Mouse (Mus musculus): ENCODE results near the gene Tnfrsf17.
A peak's percentile ranks its signal among the peaks of the same experiment; 100 is the strongest.
"Not testable (repeated sequence)": the region's sequence is repeated elsewhere in the genome, so short reads cannot be mapped to it uniquely, and the experiment has no call there.

Tnfrsf17 gene

DNA sequence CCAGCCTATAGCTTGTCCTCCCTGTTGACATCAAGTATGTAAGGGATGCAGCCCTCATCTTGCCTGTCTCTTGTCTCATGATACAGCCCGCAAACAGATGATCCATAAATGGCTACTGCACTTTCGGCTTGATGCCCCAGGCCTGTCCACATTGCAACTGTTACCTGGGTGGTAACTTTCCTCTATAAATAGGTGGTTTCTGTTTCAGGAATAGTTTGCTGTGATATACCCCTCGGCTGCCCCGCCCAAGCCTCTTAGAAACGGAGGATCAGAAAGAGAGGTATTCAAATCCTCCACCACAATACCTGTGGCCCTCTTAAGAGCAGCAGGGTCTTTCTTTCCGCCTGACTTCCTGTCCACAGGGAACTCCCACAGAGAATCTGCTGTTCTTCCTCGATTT is at the start of gene Tnfrsf17:
Tnfrsf17 (plus strand) TSS at position 301 of the 400 bp plus-strand sequence.
- no peak for DNase-seq

DNA sequence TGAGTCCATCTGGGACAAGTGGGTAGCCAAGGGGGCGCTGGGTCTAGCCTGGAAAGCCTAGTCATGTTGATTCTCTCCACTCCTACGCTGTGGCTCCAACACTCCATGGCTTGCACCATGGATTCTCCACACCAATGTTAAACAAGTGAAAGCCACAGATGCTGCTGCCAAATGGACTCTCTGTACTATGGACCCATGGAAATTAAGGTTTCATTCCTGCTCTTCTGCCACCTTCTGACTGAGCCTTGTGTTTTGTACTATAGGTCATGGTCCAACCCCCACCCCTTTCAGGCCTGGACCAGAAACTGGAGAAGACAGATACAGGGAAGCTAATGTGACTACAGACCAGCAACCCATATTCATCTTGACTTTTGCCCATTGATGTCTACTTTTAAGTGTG is 47.1 kb upstream of the Tnfrsf17 start:
- DNase-seq, result no peak

DNA sequence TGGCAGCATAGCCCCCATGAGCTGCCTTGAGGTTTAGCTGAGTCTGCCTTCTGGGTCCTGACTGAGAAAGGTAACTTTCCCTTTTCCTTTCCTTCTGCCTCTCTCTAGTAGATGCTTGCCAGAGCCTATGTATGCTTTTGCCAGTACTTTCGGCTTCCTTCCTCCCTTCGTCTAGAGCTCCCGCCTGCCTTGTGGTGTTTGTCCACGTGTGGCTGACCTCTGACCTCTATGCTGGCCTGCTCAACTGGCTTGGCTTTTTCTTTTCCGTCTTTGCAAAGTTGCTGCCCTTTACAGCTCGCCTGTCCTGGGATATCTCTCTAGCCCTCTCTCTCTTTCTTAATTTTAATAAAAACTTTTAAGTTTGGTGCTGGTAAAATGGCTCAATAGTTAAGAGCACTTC is 43.8 kb upstream of the Tnfrsf17 start:
- peak; percentile 18 for DNase-seq

DNA sequence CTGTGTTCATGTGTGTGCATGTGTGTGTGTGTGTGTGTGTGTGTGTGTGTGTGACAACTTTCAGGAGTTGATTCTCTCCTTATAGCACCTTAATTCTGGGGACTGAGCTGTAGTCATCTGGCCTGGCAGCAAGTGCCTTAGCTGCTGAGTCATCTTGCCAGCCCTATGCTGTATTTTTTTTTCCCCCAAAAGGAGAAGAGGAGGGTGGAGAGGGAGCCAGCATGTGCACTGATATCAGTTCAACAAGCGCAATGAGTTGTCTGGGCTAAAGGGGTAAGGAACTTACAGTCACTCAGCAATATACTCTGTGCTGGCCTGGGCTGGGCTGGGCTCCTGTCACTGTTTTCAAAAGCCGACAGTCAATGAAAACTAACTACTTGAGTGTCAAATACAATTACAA is 43.0 kb upstream of the Tnfrsf17 start:
- DNase-seq, result no peak

DNA sequence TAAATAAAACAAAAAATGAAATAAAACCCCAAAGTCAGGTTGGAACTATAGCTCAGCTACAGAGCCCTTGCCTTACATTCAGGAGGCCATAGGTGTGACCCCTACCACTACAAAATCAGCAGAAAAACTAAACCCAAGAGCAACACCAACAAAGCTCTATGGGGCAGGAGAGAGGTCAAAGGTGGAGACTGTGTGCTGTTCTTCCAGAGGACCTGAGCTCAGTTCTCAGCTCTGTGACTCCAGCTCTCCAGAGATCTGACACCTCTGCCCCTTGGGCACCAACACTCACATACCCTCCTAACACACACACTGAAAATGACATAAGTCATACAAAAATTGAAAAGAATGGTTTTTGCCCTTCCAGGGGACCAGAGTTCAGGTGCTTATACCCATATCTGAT is 42.5 kb upstream of the Tnfrsf17 start:
- DNase-seq, result no peak

DNA sequence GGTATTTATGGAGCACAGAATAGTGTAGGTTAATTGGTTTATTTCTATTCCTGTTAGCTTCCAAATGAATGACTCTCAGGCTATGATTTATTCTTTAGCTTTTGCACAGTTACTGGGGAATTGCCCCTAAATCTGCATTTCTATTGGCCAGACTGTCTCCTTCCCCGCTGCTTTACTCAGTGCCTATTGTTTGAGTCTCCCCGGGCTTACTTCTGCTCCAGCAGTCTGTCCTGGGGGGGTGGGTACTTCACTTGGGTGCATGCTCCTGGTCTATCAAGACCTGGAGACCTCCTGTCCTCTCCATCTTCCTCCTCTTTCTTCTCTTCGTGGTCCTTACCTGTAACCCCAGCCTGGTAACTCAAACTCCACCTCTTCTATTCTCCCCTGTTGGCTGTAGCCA is 36.7 kb upstream of the Tnfrsf17 start:
- no peak for DNase-seq

DNA sequence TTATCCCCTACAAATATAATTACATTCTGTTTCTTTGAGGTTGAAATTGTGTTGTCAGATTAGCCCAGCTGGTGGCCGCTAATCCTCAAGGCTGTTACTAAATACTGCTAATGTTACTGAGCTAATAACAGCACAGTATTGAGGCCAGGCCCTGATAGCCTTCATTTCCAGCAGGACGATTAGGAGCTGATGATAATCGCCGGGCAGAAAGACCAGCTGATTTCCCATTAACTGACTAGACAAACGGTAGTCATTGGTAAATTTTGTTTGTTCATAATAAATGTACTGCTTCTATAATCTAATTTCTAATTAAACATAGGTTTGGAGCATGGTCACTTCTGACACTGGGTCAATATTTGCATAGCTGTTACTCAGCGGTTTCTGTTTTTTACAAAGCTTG is 34.8 kb upstream of the Tnfrsf17 start:
- DNase-seq, result no peak

DNA sequence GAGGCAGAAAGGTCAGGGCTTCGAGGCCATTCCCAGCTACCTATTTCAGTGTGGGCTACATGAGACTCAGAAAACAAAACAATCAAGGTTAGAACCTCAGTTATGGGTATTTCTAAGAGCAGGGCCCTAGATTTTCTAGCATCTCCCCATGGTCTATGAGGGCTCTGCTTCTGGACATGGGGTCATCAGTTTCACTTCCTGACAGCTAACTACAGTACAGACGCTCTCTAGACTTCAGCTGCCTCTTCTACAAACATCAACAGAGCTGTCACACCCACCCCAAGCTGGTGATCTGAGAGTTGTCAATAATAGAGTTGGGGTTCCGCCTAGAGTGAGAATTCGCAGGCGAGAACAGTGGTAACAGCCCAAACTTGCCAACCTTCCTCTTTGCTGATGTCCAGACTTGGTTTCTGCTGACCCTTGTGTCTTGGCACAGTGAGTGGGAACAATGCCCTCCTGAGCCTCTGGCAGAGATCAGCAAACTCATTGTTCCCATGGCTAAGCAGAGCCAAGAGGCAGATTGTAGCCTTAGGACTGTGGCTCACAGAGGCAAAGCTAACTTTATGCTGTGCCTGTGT is 30.9 kb upstream of the Tnfrsf17 start:
- DNase-seq, result no peak

DNA sequence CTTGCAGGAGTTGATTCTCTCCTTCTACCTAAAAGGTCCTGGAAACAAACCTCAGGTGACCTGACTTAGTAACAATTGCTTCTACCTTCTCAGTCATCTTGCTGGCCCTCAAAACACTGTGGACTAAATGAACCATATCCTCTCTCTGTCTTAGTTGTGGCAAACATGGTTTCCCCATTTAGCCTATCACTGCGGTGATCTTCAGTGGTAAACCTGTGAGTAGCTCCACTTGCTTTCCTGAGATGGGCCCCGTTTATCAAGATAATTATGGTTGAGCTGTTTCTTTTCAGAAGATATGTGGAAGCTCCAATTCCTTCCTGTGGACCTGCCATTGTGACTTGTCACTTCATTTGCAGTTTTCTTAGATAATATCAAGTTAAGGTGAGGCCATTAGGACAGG is 28.7 kb upstream of the Tnfrsf17 start:
- no peak for DNase-seq

DNA sequence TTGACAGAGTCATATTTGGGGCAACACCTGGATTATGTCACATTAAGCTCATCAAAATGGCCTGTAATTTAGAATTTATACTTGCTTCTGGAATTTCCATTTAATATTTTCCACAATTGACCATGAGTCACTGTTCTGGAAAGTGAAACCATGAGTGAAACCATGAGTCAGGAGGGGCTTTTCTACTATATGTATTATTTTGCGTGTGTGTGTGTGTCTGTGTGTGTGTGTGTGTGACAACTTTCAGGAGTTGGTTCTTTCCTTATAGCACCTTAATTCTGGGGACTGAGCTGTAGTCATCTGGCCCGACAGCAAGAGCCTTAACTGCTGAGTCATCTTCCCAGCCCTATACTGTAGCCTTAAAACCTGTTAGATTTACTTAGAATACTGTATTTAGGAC is 27.7 kb upstream of the Tnfrsf17 start:
- DNase-seq, result no peak

DNA sequence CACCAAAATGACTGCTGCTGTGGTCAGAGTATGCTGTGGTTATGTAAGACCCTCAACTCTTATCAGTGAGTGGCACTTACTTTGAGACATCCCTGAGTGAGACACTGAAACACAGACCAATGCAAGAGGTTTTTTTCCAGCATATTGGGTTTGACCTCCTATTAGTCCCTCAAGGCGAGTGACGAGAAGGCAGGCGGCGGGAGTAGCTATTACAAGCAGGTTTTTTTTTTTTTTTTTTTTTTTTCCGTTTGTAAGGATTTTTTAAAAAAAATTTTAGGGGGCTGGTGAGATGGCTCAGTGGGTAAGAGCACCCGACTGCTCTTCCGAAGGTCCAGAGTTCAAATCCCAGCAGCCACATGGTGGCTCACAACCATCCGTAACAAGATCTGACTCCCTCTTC is 24.7 kb upstream of the Tnfrsf17 start:
- not testable (repeated sequence) for DNase-seq

DNA sequence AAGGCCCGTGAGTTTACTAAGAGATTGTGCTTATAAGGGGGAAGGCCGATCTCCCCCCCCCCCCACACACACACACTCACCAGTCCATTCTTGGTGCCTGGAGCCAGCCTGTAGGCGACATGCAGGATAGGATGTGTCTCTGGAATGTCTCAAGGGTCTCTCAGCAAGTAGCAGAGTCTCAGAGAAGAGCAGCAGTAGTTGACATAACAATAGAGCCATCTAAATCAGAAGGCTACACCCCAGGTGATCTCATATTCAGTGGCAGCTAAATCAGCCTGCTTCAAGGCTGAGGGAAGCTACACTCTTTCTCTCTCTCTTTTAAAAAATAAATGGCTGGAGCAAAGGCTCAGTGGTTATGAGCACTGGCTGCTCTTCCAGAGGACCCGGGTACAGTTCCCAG is 18.0 kb upstream of the Tnfrsf17 start:
- DNase-seq, result not testable (repeated sequence)

DNA sequence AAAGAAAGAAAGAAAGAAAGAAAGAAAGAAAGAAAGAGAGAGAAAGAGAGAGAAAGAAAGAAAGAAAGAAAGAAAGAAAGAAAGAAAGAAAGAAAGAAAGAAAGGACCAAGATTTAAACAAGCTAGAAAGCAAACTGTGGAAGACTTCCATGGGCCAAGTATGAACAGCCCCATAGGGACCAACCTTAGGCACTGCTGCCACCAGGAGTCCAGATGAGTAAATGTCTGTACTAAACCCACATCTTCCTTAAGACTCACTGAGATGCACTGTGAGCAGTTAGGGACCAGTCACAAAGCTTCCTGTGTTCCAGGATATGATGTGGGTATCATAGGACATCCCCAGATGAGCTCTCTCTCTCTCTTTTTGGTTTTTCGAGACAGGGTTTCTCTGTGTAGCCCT is 15.9 kb upstream of the Tnfrsf17 start:
- peak in 1 of 2 experiments; percentile 9 for DNase-seq

DNA sequence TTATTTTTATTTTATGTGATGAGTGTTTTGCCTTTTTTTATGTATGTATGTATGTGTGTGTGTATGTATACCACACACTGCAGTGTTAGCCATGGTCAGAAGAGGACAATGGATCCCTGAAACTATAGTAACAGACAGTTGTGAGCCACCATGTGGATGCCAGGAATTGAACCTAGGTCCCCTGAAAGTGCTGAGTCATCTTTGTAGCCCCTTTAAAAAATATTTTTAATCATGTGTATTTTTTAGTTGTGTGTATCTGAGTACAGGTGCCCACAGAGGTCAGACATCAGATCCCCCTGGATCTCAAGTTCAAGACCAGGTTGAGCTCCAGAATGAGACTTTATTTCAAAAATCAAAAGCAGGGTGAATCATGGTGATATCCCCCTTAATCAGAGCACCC is 9.9 kb upstream of the Tnfrsf17 start:
- DNase-seq, result no peak

DNA sequence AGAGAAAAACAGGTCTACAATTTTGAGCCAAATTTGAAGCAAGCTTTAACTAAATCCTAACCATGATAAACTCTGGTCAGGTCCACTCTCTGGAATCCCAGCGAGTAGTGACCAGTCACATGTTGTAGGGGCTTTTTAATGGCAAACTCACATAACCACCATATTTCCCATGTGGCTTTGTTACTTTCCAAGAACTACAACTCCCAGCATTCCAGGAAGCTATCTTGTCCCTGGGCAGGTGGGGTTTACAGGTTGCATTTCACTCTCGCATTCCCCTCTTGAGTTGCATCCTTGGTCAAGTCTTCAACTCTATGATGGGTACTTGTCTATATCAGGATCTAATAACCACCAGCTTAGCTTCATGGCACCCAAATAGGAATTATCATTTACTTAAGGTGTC is 8.1 kb upstream of the Tnfrsf17 start:
- DNase-seq, result no peak

DNA sequence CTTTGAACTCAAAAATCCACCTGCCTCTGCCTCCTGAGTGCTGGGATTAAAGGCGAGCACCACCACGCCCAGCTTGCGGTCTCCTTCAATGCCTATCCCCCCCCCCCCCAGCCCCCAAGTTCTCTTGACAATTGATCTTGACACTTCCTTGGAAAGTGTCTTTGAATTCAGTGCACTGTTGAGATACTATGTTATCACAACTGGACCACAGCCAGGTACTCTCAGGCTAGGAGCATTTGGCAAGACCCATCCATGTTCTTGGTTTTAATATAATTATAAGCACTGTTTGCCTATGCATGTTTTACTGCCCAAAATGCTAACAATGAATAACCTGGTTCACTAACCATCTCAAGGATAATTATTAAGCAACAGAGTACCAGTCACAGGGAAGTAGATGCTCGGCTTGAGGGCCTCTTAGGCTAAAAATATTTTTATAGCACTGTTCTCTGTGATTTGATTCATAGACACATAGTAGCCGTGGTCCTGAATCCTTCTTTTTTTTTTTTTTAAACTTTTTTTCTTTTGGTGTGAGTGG is 2.2 kb downstream of the Tnfrsf17 start:
- peak; percentile 45 to 65 for DNase-seq

DNA sequence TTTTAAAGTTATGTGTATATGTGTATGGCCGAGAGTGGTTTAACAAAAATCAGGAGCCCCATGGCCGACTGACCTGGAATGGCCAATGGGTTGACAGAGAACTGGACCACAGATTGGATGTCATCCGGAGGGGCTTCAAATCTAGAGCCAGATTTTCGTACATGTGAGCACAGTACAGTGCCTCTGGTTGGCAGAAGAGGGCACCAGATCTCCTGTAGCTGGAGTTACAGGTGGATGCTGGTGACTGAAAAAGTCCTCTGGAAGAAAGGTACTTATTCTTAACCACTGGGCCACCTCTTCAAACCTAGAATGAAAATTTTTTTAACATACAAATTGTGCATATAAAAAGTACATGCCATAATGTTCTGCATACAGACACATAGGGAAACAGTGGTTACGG is 3.1 kb downstream of the Tnfrsf17 start:
- DNase-seq, result peak in 1 of 2 experiments; percentile 8

DNA sequence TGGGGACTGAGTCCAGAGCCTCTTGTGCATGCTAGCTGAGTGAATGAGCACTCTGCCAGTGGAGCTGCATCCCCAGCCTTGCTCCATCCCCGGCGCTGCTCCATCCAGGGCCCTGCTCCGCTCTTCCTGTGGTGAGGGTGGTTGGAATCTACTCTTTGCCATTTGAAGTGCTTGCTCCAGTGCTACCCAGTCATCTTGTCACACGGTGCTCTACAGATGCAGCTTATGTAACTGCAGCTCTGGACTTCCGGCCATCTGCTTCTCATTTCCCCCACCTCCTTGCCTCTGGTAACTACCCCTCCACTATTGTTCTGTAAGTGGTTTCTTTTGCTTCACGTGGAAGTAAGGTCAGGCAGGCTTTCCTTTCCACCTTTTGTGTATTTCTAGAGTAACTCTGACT is 3.7 kb downstream of the Tnfrsf17 start:
- peak; percentile 34 to 38 for DNase-seq

DNA sequence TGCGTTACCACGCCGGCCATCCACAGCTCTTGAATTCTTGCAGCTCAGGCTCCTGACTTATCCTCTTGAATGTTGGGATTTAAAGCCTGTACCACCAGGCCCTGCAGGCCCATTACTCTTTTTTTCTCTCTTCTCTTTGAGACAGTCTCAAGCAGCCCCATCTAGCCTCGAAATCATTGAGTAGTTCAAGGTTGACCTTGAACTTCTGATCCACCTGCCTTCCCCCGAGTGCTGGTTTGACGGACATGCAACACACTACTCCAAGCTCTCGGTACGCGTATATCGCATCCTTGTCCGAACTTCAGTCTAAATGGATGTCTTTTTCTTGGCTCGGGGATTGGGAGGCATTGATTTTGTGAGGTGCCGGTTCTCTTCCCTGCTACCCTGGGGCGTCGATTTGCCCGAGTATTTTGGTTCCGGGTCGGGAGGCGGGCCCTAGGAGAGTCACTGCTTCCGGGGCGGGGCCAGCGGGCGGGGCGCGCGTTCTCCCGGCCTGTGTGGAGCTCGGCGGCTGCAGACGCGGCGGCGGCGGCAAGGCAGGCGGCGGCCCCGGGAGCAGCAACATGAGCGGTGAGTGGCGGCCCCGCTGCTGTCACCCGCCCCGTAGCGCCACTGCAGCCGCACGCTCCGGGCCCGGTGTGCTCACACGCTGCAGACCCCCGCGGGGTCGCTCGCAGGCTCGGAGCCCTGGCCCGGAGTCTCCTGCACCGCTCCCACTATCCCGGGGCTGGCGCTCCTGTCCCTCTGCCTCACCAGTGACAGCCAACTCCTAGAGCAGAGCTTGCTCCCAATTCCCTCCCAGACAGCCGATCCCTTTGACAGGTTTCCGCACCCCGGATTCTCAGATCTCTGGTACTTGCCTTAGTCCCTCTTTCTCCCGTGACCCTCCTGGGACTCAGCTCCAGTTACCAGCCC is 9.1 kb downstream of the Tnfrsf17 start, which contains the start of gene Snx29:
Snx29 (plus strand) TSS at position 500 of the 915 bp plus-strand sequence.
- DNase-seq, result peak; percentile 96 to 97

DNA sequence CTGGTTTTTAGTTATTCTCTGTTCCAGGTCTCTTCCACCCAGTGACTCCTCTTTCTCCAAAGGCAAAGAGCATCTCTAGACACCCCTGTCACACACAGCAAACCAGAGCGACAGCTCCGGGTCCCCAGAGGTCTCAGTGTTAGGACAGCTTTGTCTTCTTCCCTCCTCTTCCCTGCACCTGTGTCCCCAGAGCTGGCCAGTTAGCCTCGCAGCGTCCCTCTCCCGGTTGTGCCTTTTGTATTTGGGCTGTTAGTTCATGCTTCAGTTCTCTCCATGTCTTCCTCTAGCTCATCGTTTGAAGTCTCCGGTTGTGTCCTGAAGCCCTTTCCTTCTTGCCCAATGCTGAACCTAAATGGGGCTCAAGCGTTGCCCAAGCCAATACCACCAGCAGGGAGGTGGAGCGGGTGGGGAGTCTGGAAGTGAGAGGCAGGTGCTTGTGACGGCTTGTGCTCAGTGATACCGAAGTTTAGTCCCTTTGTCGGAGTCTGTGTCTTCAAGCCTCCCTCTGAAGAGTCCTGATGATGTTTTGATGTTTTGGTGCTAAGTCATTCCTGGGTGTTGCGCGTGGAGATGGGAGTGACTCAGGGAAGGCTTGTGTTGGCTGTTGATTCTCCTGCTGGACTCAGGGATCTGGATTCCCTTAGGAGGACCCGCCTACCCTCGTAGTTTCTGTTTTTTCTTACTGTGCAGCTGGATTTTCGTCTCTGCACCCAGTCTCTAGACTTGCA is 9.9 kb downstream of the Tnfrsf17 start:
- peak in 1 of 2 experiments; percentile 29 for DNase-seq

DNA sequence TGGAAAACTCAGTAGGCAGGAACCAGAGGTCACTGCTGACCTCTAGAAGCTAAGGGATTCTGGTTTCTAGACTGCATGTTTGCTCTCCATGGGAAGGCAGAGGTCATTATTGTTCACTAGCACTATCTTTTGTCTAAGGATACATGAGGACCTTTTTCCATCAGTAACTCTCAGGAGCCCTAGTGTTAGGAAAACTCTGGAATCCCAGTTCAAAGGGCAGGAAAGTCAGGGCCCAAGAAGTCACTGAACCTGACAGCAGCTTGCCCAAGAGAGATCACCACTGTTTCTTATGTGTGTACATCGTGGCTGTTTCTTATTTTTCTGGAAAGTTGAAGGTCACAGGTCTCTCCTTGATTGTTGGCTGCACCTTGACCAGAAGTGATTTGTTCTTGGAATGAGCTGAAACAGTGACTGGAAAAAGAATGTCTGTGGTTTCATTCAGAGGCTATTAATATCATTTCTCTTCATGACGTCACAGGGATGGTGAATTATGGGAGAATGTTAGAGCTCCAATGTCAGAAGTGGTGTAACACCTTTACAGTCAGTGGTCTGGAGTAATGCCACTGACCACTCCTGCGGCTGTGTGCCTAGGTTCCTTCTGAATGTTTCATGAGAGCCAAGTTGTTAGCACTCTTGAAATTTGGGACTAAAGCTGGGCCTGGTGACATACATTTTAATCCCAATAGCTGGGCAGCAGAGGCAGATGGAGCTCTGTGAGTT is 16.6 kb downstream of the Tnfrsf17 start:
- peak in 1 of 2 experiments; percentile 56 for DNase-seq

DNA sequence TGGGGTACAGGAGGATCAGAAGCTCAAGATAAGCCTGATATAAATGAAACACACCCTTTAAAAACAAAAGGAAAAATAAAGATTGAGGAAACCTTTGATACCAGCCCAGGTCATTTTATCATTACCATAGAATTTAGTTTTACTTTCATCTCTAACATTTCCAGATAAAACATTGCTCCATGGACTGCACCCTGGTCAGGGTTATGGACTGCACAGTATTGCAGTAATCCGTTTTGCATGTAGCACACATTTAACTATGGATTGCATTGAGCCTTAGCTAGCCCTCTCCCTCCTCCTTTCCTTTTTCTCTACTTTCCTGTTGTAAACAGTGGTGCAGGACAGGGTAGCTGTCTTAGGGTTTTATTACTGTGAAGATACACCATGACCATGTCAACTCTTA is 17.4 kb downstream of the Tnfrsf17 start:
- DNase-seq, result no peak
